Mouse (Mus musculus) olfactory bulb, adult 2 months (tissue): ENCODE measurements around the gene Tnfrsf21.

Experiments
- CTCF ChIP-seq: fragments of 200-500 bp; IDR thresholded peaks from 2 replicates; pipeline ENCODE4 v1.5.1; 2012; ENCODE audit warnings: low read depth, mild to moderate bottlenecking, low read length, moderate library complexity; ENCODE audit not compliant: insufficient read depth
- POLR2A ChIP-seq: fragments of 200-500 bp; IDR thresholded peaks from 2 replicates; pipeline ENCODE4 v1.6.1; 2012; ENCODE audit warnings: mild to moderate bottlenecking, low read depth, low read length, moderate library complexity; ENCODE audit not compliant: insufficient read depth

DNA sequence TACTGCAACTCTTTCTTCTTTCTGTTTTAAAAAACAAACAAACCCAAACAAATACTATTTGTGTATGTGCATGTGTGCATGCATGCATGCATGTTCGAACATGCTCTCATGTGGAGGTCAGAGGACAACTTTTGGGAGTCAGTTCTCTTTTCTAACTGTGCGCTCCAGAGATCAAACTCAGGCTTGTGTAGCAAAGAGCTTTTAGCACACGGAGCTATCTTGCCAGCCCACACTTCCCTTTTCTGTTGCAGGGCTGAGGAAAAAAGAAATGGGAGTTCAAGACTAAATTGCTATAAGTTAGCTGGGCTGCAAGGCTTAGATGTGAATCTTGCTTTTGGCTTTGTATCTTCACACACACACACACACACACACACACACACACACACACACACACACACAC, 24.2 kb downstream of the Tnfrsf21 start:
- TF ChIP-seq CTCF = no peak
- no peak for TF ChIP-seq POLR2A
